Mouse (Mus musculus): ENCODE results near the gene Hhat. TPM values are rescaled to one million over a fixed set of nuclear protein-coding genes. Genes with fewer than 3 reads are reported as not detected.
A peak's percentile ranks its signal among the peaks of the same experiment; 100 is the strongest.

Hhat gene
- total RNA-seq, 2 experiments from 2014 or later, result 3.8 to 5.6 TPM

- DNase-seq, result peak; percentile 67
These were observed 13.4 kb upstream of the Hhat start for GRCm38 (mm10) chr1:192784374-192784773.

GRCm38 (mm10) chr1:192781256-192781655 lies 10.2 kb upstream of the Hhat start:
- DNase-seq, result no peak

- no peak for DNase-seq
These were observed 8.0 kb upstream of the Hhat start for GRCm38 (mm10) chr1:192778869-192779514.

GRCm38 (mm10) chr1:192778206-192778605 lies 7.2 kb upstream of the Hhat start:
- DNase-seq, result no peak

GRCm38 (mm10) chr1:192770130-192770494 lies 911 bp downstream of the Hhat start:
- DNase-seq, result no peak

- DNase-seq, result no peak
These were observed 5.5 kb downstream of the Hhat start for GRCm38 (mm10) chr1:192765531-192765930.

- no peak for DNase-seq
These were observed 6.5 kb downstream of the Hhat start for GRCm38 (mm10) chr1:192764547-192764946.

GRCm38 (mm10) chr1:192762946-192763933 lies 7.8 kb downstream of the Hhat start:
- no peak for DNase-seq

GRCm38 (mm10) chr1:192756674-192757073 lies 14.3 kb downstream of the Hhat start:
- no peak for DNase-seq

- DNase-seq, result no peak
These were observed 15.1 kb downstream of the Hhat start for GRCm38 (mm10) chr1:192755685-192756606.

- DNase-seq, result no peak
These were observed 15.8 kb downstream of the Hhat start for GRCm38 (mm10) chr1:192755246-192755645.

- DNase-seq, result no peak
These were observed 16.8 kb downstream of the Hhat start for GRCm38 (mm10) chr1:192754268-192754667.

- no peak for DNase-seq
These were observed 18.1 kb downstream of the Hhat start for GRCm38 (mm10) chr1:192752659-192753601.

GRCm38 (mm10) chr1:192750042-192750437 lies 21.0 kb downstream of the Hhat start:
- DNase-seq, result no peak

- no peak for DNase-seq
These were observed 21.6 kb downstream of the Hhat start for GRCm38 (mm10) chr1:192749270-192750041.

GRCm38 (mm10) chr1:192746201-192746600 lies 24.8 kb downstream of the Hhat start:
- DNase-seq, result no peak

- DNase-seq, result peak; percentile 61
These were observed 25.6 kb downstream of the Hhat start for GRCm38 (mm10) chr1:192745240-192746101.

GRCm38 (mm10) chr1:192744880-192745239 lies 26.2 kb downstream of the Hhat start:
- no peak for DNase-seq

- no peak for DNase-seq
These were observed 28.4 kb downstream of the Hhat start for GRCm38 (mm10) chr1:192742394-192743251.
